Mouse (Mus musculus) lung, postnatal 0 days (tissue): ENCODE measurements at regions not wholly inside any gene's neighbourhood (a gene's known extent, or its start where the extent isn't known, plus 50 kb on each side); places are given as distances from the start of the nearest gene placed in this dataset.

ENCODE experiments used
- ATAC-seq: fragments of 200-750 bp; cut with Nextera tagmentation; 2 replicates; pipeline ENCODE4 v1.8.0; 2017; ENCODE audit warnings: moderate library complexity
- DNase-seq: peaks from one replicate; pipeline ENCODE4 v3.0.0-alpha.2; 2016; ENCODE audit warnings: low spot score
- H3K27ac ChIP-seq: fragments of 300-500 bp; sonication (generic); 2 replicates; pipeline ENCODE4 v1.5.1; 2014; ENCODE audit warnings: antibody characterized with exemption, mild to moderate bottlenecking, low read length, mixed read lengths
- H3K27me3 ChIP-seq: fragments of 300-500 bp; sonication (generic); replicated peaks from 2 replicates; pipeline ENCODE4 v1.6.1; 2014; ENCODE audit warnings: low read length, mixed read lengths; ENCODE audit not compliant: insufficient read depth
- H3K36me3 ChIP-seq: fragments of 300-500 bp; sonication (generic); 2 replicates; pipeline ENCODE4 v1.6.1; 2014; ENCODE audit warnings: low read length, mixed read lengths; ENCODE audit not compliant: insufficient read depth
- H3K4me1 ChIP-seq: fragments of 300-500 bp; sonication (generic); 2 replicates; pipeline ENCODE4 v1.6.1; 2014; ENCODE audit warnings: antibody characterized with exemption, low read depth, low read length, mixed read lengths; ENCODE audit not compliant: insufficient read depth
- H3K4me2 ChIP-seq: fragments of 300-500 bp; sonication (generic); replicated peaks from 2 replicates; pipeline ENCODE4 v1.6.1; 2014; ENCODE audit warnings: low read depth, mild to moderate bottlenecking, low read length, moderate library complexity, mixed read lengths
- H3K4me3 ChIP-seq: fragments of 300-500 bp; sonication (generic); 2 replicates; pipeline ENCODE4 v1.5.1; 2014; ENCODE audit warnings: low read depth, low read length
- H3K9ac ChIP-seq: fragments of 300-500 bp; sonication (generic); replicated peaks from 2 replicates; pipeline ENCODE4 v1.6.1; 2014; ENCODE audit warnings: low read depth, mild to moderate bottlenecking
- H3K9me3 ChIP-seq: fragments of 300-500 bp; sonication (generic); 2 replicates; pipeline ENCODE4 v1.6.1; 2016; ENCODE audit warnings: low read length, mixed read lengths
- CTCF ChIP-seq: IDR thresholded peaks from 2 replicates; pipeline ENCODE4 v1.5.1; 2016; ENCODE audit warnings: antibody characterized with exemption, mild to moderate bottlenecking
- EP300 ChIP-seq: IDR thresholded peaks from 2 replicates; pipeline ENCODE4 v1.6.1; 2016; ENCODE audit warnings: antibody characterized with exemption, mild to moderate bottlenecking, control low read depth
- WGBS: fragments of 180-500 bp; shearing (Covaris S2); extraction: QIAGEN DNeasy Blood & Tissue Kit; methylation state at CpG from one replicate; pipeline ENCODE4 v1.1.7; 2014; 5-methylcytosine and 5-hydroxymethylcytosine counted together

DNA sequence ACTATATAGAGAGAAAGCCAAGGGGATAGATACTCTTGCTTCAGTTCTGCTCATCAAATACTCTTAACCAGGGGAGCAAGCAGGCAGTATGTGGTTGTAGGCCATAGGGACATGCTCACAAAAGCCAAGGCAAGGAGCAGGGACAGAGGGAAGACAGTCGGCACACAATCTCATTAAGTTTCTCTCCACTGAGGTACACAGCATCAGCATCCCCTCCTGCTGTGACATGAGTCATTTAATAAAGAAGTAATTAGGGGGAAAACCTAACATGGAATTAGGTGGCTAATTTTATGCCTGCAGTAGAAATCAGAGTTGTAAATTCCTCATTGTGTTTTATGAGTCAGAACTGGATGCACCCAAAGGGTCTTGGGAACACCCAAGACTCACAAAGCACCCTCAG, 203.2 kb downstream of the Pdgfra start:
- H3K4me3 ChIP-seq = no peak overlapping the region
- TF ChIP-seq EP300 = no peak
- no peak for TF ChIP-seq CTCF
- no peak overlapping the region for H3K9ac ChIP-seq
- ATAC-seq (no peak), DNase-seq (no peak)
- H3K4me1 ChIP-seq = no peaks in the 10 kb centered on the region
- H3K27me3 ChIP-seq = no peaks in the 10 kb centered on the region
- no peaks in the 10 kb centered on the region for H3K9me3 ChIP-seq
- 79% methylated on average over 1 of the region's 1 CpGs for WGBS
- H3K36me3 ChIP-seq = no peaks in the 10 kb centered on the region
- H3K4me2 ChIP-seq = no peak overlapping the region
- no peak overlapping the region for H3K27ac ChIP-seq

DNA sequence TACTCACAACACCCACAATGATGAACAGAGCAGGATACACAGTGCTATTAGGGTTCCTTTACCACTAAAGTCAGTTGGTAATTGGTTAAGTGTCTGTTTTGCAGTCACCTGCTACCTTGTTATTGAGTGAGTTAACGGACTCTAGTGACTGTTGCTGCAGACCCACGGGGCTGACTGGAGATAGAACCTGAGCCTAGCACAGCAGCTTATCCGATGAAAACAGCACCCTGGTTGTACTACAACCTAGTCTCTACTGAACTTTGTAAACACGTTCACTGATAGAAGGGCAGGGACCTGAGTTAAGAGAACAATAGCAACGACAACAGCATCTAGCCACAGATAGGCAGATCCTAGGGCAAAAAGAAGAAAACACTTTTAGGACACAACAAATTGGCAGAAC, 206.8 kb downstream of the Pdgfra start:
- Histone ChIP-seq H3K27me3 (no peaks in the 10 kb centered on the region), H3K4me2 (no peak overlapping the region), H3K9ac (no peak overlapping the region), H3K27ac (no peak overlapping the region), H3K4me3 (no peak overlapping the region), H3K36me3 (no peaks in the 10 kb centered on the region), H3K9me3 (no peaks in the 10 kb centered on the region), H3K4me1 (no peaks in the 10 kb centered on the region)
- 62% methylated on average over 5 of the region's 5 CpGs for WGBS
- DNase-seq (no peak), ATAC-seq (no peak)
- TF ChIP-seq EP300 (no peak), CTCF (no peak)

DNA sequence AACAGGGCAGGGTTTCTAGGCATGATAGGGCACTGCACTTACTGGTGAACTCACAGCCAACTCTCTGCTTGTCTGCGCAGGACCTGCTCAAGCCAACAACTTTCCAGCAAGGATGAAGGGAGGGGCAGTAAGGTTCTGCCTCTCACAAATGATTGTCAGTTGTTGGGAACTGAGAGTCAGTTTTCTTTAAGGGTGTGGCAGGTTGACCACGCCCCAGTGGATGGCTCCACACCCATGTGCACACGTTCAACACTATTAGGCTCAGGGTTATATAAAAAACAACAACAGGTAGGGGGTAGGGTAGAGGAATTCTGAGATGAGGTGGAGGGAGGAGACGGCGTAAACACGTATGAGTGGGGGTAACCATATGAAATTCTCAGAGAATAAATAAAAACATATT, 210.9 kb upstream of the Kit start:
- H3K27me3 ChIP-seq = no peaks in the 10 kb centered on the region
- DNase-seq = no peak
- H3K4me1 ChIP-seq = no peaks in the 10 kb centered on the region
- H3K4me2 ChIP-seq = no peak overlapping the region
- no peak overlapping the region for H3K9ac ChIP-seq
- H3K36me3 ChIP-seq = no peaks in the 10 kb centered on the region
- no peak overlapping the region for H3K27ac ChIP-seq
- no peak for ATAC-seq
- TF ChIP-seq EP300 (no peak), CTCF (no peak)
- WGBS = 83% methylated on average over 6 of the region's 6 CpGs
- no peak overlapping the region for H3K4me3 ChIP-seq
- no peaks in the 10 kb centered on the region for H3K9me3 ChIP-seq

DNA sequence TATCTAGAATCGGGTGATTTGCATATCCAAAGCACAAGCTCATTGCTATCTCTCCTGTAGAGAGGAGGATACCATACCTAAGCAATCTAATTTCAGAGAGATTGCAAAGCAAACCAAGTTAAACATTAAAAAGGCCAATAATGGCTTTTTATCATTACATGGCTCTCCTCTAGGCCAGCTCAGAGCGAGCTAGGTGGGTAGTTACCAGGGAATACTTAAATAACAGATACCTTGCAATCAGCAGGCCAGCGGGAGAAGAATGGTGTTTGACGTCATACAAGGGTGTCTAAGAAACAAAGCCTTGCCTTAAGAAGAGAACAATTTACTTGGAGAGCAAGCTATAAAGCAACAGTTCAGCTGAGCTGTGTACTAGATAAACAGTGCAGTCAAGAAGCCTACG, 207.4 kb upstream of the Kit start:
- H3K9ac ChIP-seq = no peak overlapping the region
- WGBS = 76% methylated on average over 5 of the region's 5 CpGs
- H3K27me3 ChIP-seq = no peaks in the 10 kb centered on the region
- no peaks in the 10 kb centered on the region for H3K36me3 ChIP-seq
- no peaks in the 10 kb centered on the region for H3K9me3 ChIP-seq
- H3K4me3 ChIP-seq = no peak overlapping the region
- no peak overlapping the region for H3K27ac ChIP-seq
- no peak for DNase-seq
- TF ChIP-seq EP300 (no peak), CTCF (no peak)
- H3K4me1 ChIP-seq = no peaks in the 10 kb centered on the region
- no peak for ATAC-seq
- H3K4me2 ChIP-seq = no peak overlapping the region

DNA sequence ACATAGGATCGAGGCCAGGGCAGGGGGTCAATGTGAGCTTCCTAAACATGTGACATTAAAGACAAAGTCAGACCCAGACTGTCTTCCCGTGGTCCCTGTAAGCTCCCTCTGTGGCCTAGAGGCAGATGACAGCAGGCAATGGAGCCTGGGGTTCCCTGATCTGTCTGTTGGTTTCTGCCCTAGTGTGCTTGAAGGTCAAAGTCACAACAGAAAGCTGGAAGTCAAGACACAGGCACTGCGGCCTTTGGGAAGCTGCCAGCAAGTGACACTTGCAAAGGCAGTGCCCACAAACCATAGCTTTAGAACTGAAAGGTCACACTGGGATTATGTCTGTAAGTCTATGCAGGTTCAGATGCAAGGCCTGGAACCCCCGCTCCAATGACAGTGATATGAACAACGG, 206.0 kb upstream of the Kit start:
- WGBS = 67% methylated on average over 5 of the region's 5 CpGs
- Histone ChIP-seq H3K4me1 (no peaks in the 10 kb centered on the region), H3K9ac (no peak overlapping the region), H3K9me3 (no peaks in the 10 kb centered on the region), H3K36me3 (no peaks in the 10 kb centered on the region), H3K27me3 (no peaks in the 10 kb centered on the region), H3K27ac (no peak overlapping the region), H3K4me2 (no peak overlapping the region), H3K4me3 (no peak overlapping the region)
- TF ChIP-seq CTCF (no peak), EP300 (no peak)
- ATAC-seq = no peak
- no peak for DNase-seq

DNA sequence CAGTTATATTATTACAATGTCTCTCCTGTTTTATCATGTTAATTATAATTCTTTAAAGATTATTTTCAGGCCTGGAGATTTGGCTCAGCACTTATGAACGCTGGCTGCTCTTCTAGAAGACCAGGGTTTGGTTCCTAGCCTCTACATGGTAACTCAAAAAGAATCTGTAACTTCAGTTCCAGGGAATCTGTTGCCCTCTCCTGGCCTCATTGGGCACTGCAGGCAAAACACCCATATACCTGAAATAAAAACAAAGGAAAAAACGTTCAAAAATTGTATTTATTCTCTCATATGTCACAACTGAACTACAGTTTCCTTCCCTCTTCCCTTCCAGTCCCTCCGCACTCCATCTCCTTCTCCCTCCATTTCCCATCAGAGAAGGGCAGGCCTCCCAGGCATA, 201.9 kb upstream of the Kit start:
- peaks cover 1% of the 10 kb centered on the region; the same call in 1 of the 2 replicates for H3K4me1 ChIP-seq
- no peak overlapping the region for H3K27ac ChIP-seq
- no peaks in the 10 kb centered on the region for H3K9me3 ChIP-seq
- DNase-seq = no peak
- ATAC-seq = no peak
- no peak overlapping the region for H3K4me3 ChIP-seq
- TF ChIP-seq CTCF (peak; percentile 51), EP300 (no peak)
- H3K9ac ChIP-seq = no peak overlapping the region
- no peaks in the 10 kb centered on the region for H3K36me3 ChIP-seq
- WGBS = 61% methylated on average over 3 of the region's 3 CpGs
- H3K27me3 ChIP-seq = no peaks in the 10 kb centered on the region
- H3K4me2 ChIP-seq = no peak overlapping the region
